Mouse (Mus musculus) layer of hippocampus, adult 9-10 months (tissue): ENCODE results near the gene Prkg2.

Experiments used
- DNase-seq: peaks from one replicate; pipeline ENCODE4 v3.0.0; 2022; ENCODE audit warnings: low spot score

The Prkg2 gene

GRCm38 (mm10) chr5:99036596-99037441, at the start of gene Prkg2:
Gene Prkg2 (minus strand): TSS chr5:99037351.
- DNase-seq = no peak

- DNase-seq = no peak
These were observed 46.8 kb upstream of the Prkg2 start for GRCm38 (mm10) chr5:99083955-99084354.

GRCm38 (mm10) chr5:99078375-99078774, 41.2 kb upstream of the Prkg2 start:
- DNase-seq = no peak

GRCm38 (mm10) chr5:99068391-99068790, 31.2 kb upstream of the Prkg2 start:
- no peak for DNase-seq

GRCm38 (mm10) chr5:99062582-99062981, 25.4 kb upstream of the Prkg2 start:
- DNase-seq = no peak

- DNase-seq = no peak
These were observed 1.9 kb upstream of the Prkg2 start for GRCm38 (mm10) chr5:99039021-99039420.

- DNase-seq = no peak
These were observed 276 bp upstream of the Prkg2 start for GRCm38 (mm10) chr5:99037442-99037811.

GRCm38 (mm10) chr5:99035961-99036360, 1.2 kb downstream of the Prkg2 start:
- DNase-seq = no peak

- DNase-seq = no peak
These were observed 5.5 kb downstream of the Prkg2 start for GRCm38 (mm10) chr5:99031551-99032149.

GRCm38 (mm10) chr5:99026343-99026742, 10.8 kb downstream of the Prkg2 start:
- no peak for DNase-seq

GRCm38 (mm10) chr5:99019709-99020108, 17.4 kb downstream of the Prkg2 start:
- peak; percentile 32 for DNase-seq

GRCm38 (mm10) chr5:99015140-99015539, 22.0 kb downstream of the Prkg2 start:
- no peak for DNase-seq

- no peak for DNase-seq
These were observed 26.6 kb downstream of the Prkg2 start for GRCm38 (mm10) chr5:99010448-99011151.

- no peak for DNase-seq
These were observed 39.0 kb downstream of the Prkg2 start for GRCm38 (mm10) chr5:98998104-98998503.

- DNase-seq = no peak
These were observed 41.4 kb downstream of the Prkg2 start for GRCm38 (mm10) chr5:98995767-98996166.

GRCm38 (mm10) chr5:98991600-98991999, 45.6 kb downstream of the Prkg2 start:
- no peak for DNase-seq

- DNase-seq = no peak
These were observed 49.5 kb downstream of the Prkg2 start for GRCm38 (mm10) chr5:98987634-98988033.

GRCm38 (mm10) chr5:98987116-98987515, 50.0 kb downstream of the Prkg2 start:
- DNase-seq = no peak

GRCm38 (mm10) chr5:98986459-98986858, 50.7 kb downstream of the Prkg2 start:
- DNase-seq = no peak

GRCm38 (mm10) chr5:98986011-98986410, 51.1 kb downstream of the Prkg2 start:
- no peak for DNase-seq

GRCm38 (mm10) chr5:98985077-98985476, 52.1 kb downstream of the Prkg2 start:
- DNase-seq = no peak

- DNase-seq = no peak
These were observed 55.8 kb downstream of the Prkg2 start for GRCm38 (mm10) chr5:98981304-98981703.

- no peak for DNase-seq
These were observed 58.8 kb downstream of the Prkg2 start for GRCm38 (mm10) chr5:98978316-98978715.
